Mouse (Mus musculus) frontal cortex, postnatal 36 days (tissue): Measurements from ENCODE around the gene Fcnb.

ENCODE experiments used
- DNase-seq, 2 experiments: peaks; one replicate each; pipeline ENCODE4 v3.0.0; 2022; ENCODE audit warnings: low spot score in 2 of 2

The Fcnb gene

GRCm38 (mm10) chr2:28086112-28086511 is 1.4 kb upstream of the Fcnb start:
- DNase-seq: no peak

GRCm38 (mm10) chr2:28075616-28076187 is 9.0 kb downstream of the Fcnb start:
- no peak for DNase-seq

- peak; percentile 92 to 97 for DNase-seq
Measured at GRCm38 (mm10) chr2:28068537-28068878, 16.2 kb downstream of the Fcnb start.

GRCm38 (mm10) chr2:28067821-28068536 is 16.7 kb downstream of the Fcnb start:
- no peak for DNase-seq

GRCm38 (mm10) chr2:28067175-28067574 is 17.5 kb downstream of the Fcnb start:
- DNase-seq: peak; percentile 70 to 82

- peak; percentile 15 to 22 for DNase-seq
Measured at GRCm38 (mm10) chr2:28066686-28067085, 18.0 kb downstream of the Fcnb start.

GRCm38 (mm10) chr2:28065081-28065651 is 19.5 kb downstream of the Fcnb start:
- no peak for DNase-seq

GRCm38 (mm10) chr2:28064339-28065080 is 20.2 kb downstream of the Fcnb start:
- no peak for DNase-seq

GRCm38 (mm10) chr2:28063711-28064338 is 20.9 kb downstream of the Fcnb start:
- no peak for DNase-seq

GRCm38 (mm10) chr2:28059922-28060321 is 24.8 kb downstream of the Fcnb start:
- DNase-seq: no peak

- no peak for DNase-seq
Measured at GRCm38 (mm10) chr2:28047092-28047491, 37.6 kb downstream of the Fcnb start.

GRCm38 (mm10) chr2:28046311-28046710 is 38.4 kb downstream of the Fcnb start:
- no peak for DNase-seq

GRCm38 (mm10) chr2:28044920-28045598 is 39.6 kb downstream of the Fcnb start:
- no peak for DNase-seq

GRCm38 (mm10) chr2:28040466-28040865 is 44.2 kb downstream of the Fcnb start:
- DNase-seq: no peak

GRCm38 (mm10) chr2:28039647-28040325 is 44.9 kb downstream of the Fcnb start:
- DNase-seq: no peak

GRCm38 (mm10) chr2:28038391-28039096 is 46.1 kb downstream of the Fcnb start:
- DNase-seq: peak; percentile 42 to 70

- DNase-seq: no peak
Measured at GRCm38 (mm10) chr2:28037505-28038390, 46.9 kb downstream of the Fcnb start.

- DNase-seq: no peak
Measured at GRCm38 (mm10) chr2:28036788-28037187, 47.9 kb downstream of the Fcnb start.

GRCm38 (mm10) chr2:28034011-28034710 is 50.5 kb downstream of the Fcnb start:
- no peak for DNase-seq
